ENCODE assay signal across 8 mouse cellular contexts in the genomic region with DNA sequence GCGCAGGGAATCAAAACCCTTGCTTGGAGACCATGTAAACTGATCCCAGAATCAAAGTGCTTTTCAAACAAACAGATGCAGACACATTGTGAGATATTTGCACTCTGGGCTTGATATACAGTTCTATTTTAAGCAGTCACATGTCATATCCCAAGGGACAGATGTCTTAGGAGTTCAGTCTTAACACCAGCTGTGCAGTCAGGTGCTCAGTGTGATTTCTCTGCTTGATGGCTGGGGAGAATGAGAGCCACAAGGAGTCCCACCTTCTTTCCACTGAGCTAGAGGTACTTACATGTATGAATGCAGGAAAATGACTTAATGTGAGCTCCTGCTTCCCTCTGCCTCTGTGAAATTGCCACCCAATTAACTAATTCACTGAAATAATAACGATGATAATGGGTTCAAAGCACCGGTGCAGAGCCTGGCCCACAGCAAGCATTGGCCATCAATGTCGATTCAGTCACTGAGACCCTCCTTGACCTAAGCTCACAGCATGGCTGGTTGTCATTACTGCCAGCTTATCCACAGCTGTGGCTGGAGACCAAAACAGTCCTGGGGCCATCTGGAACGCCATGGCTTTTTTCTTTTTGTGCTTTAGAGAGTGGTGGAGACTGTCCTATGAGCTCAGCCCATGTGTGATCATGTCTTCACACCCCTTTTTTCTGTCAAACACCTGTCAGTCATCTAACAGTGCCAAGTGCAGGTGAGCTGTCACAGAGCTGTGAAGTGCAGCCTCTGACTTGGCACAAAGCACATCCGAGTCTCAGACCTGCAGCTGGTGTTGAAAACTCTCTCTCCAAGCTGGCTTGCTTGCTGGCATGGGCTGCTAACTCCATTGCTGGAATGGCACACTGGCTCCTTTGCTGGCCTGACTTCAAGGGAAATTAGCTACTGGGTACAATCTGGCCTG.
A peak's percentile ranks its signal among the peaks of the same experiment; 100 is the strongest.
DNase-seq lines count a peak whose midpoint lies in the region; ATAC-seq and TF ChIP-seq lines count a peak whose summit lies in the region.

No protein-coding gene starts in this region.

- no peak overlapping the region for H3K4me2 ChIP-seq in limb, embryonic 11.5 days (ENCODE audit: low read depth, severe bottlenecking)
- no peak overlapping the region for H3K4me2 ChIP-seq in intestine, embryonic 16.5 days (ENCODE audit: low read depth, low read length)

- no peak overlapping the region for H3K4me3 ChIP-seq in limb, embryonic 11.5 days (ENCODE audit: low read depth, low read length)
- no peak overlapping the region for H3K4me3 ChIP-seq in limb, embryonic 10.5 days
- H3K4me3 ChIP-seq in gastrocnemius, adult 2 months = no peak overlapping the region
- no peak overlapping the region for H3K4me3 ChIP-seq in intestine, embryonic 16.5 days (ENCODE audit: low read length)

- TF ChIP-seq CTCF in gastrocnemius, adult 2 months (IDR thresholded peaks at IDR 0.05) = no peak

- H3K27me3 ChIP-seq in limb, embryonic 11.5 days (ENCODE audit: control insufficient read depth, insufficient read depth, low read length) = no peaks in the 10 kb centered on the region
- H3K27me3 ChIP-seq in limb, embryonic 10.5 days (ENCODE audit: low read depth, poor library complexity, severe bottlenecking) = no peaks in the 10 kb centered on the region
- H3K27me3 ChIP-seq in intestine, embryonic 16.5 days (replicated peaks; ENCODE audit: control insufficient read depth, insufficient read depth, low read length) = no peaks in the 10 kb centered on the region

- no peaks in the 10 kb centered on the region for H3K36me3 ChIP-seq in limb, embryonic 11.5 days (ENCODE audit: control insufficient read depth, insufficient read depth, low read length)
- H3K36me3 ChIP-seq in limb, embryonic 10.5 days = no peaks in the 10 kb centered on the region
- H3K36me3 ChIP-seq in intestine, embryonic 16.5 days (ENCODE audit: control insufficient read depth, insufficient read depth, low read length) = no peaks in the 10 kb centered on the region

- no peaks in the 10 kb centered on the region for H3K9me3 ChIP-seq in limb, embryonic 11.5 days (ENCODE audit: control insufficient read depth, low read length)
- no peaks in the 10 kb centered on the region for H3K9me3 ChIP-seq in limb, embryonic 10.5 days (replicated peaks)
- H3K9me3 ChIP-seq in intestine, embryonic 16.5 days (ENCODE audit: control insufficient read depth, low read length) = no peaks in the 10 kb centered on the region

- no peak overlapping the region for H3K9ac ChIP-seq in limb, embryonic 11.5 days (ENCODE audit: low read length)
- no peak overlapping the region for H3K9ac ChIP-seq in intestine, embryonic 16.5 days (ENCODE audit: low read depth, low read length)

- DNase-seq in limb, embryonic 11.5 days (ENCODE audit: low spot score) = peak; percentile 28
- no peak for DNase-seq in limb, embryonic 10.5 days (ENCODE audit: low spot score)
- DNase-seq in frontal cortex, postnatal 36 days (ENCODE audit: low spot score in 2 of 2) = peak; percentile 5 to 23
- peak; percentile 5 to 29 for DNase-seq in layer of hippocampus, postnatal 36 days
- DNase-seq in right cerebral cortex, postnatal 25 days = peak; percentile 8
- DNase-seq in yolk sac, embryonic 10.5 days (ENCODE audit: low spot score) = no peak
- no peak for DNase-seq in gastrocnemius, adult 2 months

- no peak for ATAC-seq in limb, embryonic 11.5 days (ENCODE audit: insufficient number of reproducible peaks, low FRiP score, low TSS enrichment, low read depth)
- ATAC-seq in intestine, embryonic 16.5 days = no peak

- no peaks in the 10 kb centered on the region for H3K4me1 ChIP-seq in limb, embryonic 11.5 days (ENCODE audit: control insufficient read depth, insufficient read depth, low read length)
- H3K4me1 ChIP-seq in limb, embryonic 10.5 days = peaks cover 8% of the 10 kb centered on the region; the same call in 1 of the 2 replicates
- no peaks in the 10 kb centered on the region for H3K4me1 ChIP-seq in intestine, embryonic 16.5 days (ENCODE audit: control insufficient read depth, insufficient read depth, low read length)

- H3K27ac ChIP-seq in limb, embryonic 11.5 days (replicated peaks; ENCODE audit: low read depth, low read length) = no peak overlapping the region
- no peak overlapping the region for H3K27ac ChIP-seq in limb, embryonic 10.5 days
- H3K27ac ChIP-seq in gastrocnemius, adult 2 months = no peak overlapping the region
- H3K27ac ChIP-seq in intestine, embryonic 16.5 days (ENCODE audit: low read length) = no peak overlapping the region

- WGBS in limb, embryonic 11.5 days = 60% methylated on average over 6 of the region's 6 CpGs
- 75% methylated on average over 6 of the region's 6 CpGs for WGBS in limb, embryonic 10.5 days
- WGBS in intestine, embryonic 16.5 days = 80% methylated on average over 6 of the region's 6 CpGs

- intact Hi-C loops in gastrocnemius, adult 2 months (cut with DNase I) = no loop called here

Comparison
In these comparisons a context has a peak if more than half of its experiments do, and no peak if none do; other contexts are left out.
1. DNase-seq: peak in limb, embryonic 11.5 days (single experiment), frontal cortex, postnatal 36 days (2 of 2), layer of hippocampus, postnatal 36 days (2 of 2) and right cerebral cortex, postnatal 25 days (single experiment); none in limb, embryonic 10.5 days (single experiment), yolk sac, embryonic 10.5 days (single experiment) and gastrocnemius, adult 2 months (single experiment).